Mouse (Mus musculus) spleen, postnatal 36 days (tissue): ENCODE results near the gene Chd2.
A peak's percentile ranks its signal among the peaks of the same experiment; 100 is the strongest.

Source experiments
- DNase-seq, 2 experiments: peaks; one replicate each; pipeline ENCODE4 v3.0.0; 2022; ENCODE audit warnings: low spot score in 2 of 2, mixed read lengths in 1 of 2

The Chd2 gene

DNA sequence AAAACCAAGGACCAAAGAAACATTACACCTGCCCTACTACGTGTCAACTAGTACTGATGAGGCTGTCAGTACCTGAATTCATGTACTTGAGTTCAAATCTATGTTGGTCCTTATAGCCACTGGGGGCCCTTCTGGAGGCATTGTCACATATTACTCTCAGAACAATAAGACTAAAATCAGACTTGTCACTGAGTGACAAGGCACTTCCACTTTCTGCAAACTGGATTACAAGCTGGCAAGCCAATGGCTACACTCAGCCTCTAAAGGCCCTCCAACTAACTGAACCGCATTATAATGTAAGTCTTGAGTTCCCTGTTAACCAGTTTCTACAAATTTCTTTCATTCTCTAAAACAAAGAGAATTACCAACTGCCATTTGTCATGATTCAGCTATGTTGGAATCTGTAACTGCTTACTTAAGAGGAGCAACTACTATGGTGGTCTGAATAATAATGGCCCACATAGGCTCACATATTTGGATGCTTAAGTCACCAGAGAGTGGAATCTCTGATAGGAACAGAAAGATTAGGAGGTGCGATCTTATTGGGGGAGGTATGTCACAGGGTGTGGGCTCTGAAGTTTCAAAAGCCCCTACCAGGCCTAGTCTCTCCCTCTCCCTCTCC, 89.3 kb downstream of the Chd2 start:
- no peak for DNase-seq

DNA sequence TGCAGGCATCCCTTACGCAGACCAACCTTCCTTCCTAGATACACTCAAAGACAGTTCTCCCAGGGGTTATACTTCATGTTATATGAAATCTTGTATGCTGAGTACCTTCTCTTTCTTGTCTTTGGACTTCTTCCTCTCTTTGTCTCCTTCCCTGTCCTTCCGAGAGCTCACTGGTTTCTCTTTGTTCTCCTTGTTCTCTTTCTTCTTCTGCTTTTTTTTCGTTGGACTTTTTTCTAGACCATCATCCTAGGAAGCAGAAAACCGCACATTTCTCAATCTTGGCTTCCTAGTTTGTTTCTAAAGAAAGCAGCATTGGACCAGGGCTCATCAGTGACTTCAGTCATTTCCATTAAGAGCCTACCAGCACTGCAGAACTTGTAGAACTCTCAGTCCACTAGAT, 90.0 kb downstream of the Chd2 start:
- DNase-seq: no peak

DNA sequence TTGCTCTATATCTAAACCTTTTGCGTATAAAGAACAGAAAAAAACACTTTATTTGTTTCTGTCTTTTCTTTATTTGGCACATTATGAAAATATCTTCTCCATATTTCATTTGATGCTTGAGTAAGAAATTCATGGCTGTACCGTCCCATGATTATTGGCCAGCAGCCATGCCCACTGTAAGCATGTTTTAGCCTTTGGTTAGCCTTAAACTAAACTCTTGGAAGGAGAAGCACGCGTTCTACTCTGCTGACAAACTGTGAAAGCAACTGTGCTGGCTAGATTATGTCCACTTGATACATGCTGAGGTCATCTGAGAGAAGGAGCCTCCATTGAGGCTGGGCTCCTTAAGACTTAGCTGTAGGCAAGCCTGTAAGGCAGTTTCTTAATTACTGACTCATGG, 99.4 kb downstream of the Chd2 start:
- no peak for DNase-seq

DNA sequence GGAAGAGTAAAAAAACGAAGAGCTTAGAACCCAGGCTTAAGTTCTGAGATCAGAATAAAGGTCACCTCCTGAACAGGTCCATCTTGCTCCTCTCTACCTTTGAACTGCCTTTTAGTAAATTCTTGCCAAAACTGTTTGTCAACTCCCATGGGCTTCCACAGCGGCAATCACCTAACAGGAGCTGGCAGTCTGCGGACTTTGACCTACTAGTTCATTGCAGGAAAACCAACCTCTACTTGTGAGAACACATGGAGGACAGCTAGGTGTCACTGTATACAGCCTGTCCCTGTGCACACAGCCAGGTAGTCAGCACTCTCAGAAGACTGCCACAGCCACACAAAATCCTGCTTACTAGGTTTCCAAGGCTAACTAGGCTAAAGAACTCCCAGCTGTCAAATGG, 99.8 kb downstream of the Chd2 start:
- no peak for DNase-seq

DNA sequence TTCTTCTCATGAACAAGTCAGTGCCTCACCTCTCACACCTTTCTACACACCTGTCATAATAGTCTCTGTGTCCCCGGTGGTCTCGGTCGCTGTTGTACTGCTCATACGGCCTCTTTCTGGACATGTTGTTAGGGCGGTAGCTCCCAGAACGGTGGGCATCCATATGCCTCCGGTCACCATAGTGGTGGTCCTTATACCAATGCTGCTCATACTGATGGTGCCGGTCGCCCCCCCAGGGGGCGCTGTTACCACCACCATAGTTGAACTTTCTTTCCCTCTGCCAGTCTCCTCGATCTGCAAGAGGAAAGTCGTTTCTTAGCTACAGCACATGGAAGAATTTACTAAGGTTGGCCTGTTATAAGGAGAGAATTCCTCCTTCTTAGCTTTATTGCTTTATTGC, 105.9 kb downstream of the Chd2 start:
- no peak for DNase-seq

DNA sequence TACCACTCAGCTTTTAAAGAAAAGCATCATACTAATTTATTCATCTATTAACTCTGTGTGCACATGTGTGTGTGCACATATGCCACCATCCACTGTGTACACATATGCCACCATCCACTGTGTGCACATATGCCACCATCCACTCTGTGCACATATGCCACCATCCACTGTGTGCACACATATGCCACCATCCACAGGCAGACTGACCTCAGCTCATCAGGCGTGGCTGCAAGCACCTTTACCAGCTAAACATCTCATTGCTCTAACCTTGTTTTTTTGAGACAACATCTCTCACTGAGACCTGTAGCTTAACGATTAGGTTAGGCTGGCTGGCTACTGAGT, 107.3 kb downstream of the Chd2 start:
- no peak for DNase-seq

DNA sequence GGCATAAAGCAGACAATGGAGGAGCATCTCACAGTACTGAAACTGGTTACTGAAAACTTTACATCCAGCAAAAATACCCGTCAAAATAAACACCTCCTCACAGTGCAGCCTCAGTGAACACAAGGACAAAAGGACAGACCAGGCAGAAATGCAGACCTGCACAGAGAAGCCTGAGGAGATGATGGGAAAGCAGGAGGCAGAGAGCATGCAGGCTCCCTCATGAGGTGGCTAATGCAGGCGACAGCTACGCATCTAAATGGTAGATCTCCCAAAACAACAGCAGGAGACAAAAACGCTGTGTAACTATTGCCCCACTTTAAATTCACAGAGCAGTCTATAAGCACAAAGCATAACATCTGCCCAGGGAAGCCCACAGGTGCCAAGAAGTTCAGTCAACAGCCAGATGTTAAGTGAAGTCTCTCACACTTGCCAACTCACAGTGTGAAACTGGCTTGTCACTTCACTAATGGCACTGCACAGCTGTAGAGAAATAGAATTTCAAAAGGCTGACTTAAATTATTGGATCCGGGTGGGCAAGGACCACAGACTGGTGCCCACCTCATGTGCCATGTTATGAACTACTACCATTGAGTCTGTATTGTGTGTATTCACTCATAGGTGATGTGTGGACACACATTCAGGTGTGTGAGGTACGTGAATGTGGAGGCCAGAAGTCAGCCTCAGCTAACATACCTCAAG, 107.8 kb downstream of the Chd2 start:
- no peak for DNase-seq

DNA sequence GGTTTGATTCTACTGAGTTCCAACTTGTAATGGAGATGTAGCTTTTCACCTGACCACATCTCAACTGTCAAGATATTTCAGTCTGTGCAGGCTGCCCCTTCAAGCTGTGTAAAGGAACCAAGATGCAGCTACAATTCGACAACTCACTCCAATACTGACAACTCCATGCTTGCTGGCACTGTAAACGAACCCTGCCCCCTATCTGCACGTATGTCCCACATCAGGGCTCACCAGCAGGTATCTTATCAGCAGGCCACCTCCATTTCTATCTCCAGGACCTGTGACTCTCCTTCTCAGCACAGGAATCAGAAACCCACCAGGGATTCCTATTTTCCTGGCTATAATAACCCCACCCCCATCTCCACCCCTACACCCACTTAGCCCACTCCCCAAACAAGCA, 113.1 kb downstream of the Chd2 start:
- DNase-seq: no peak

DNA sequence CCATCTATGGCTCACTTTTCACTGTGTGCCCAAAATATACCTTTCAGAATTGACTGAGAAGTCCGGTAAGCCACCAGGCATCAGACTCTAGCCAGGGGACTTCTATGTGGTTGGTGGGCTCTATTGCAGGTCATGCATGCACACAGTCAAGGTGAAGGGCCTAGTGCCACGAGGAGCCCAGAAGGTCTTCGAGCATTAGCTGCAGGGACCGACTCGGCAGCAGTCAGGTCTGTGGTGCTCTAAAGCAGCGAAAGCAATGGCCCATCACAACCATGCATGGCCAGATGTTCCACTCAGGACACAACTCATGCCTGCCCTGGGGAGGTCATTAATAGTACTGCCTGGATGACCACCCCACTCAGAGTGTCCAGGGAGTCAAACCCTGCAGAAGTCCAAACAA, 113.8 kb downstream of the Chd2 start:
- DNase-seq: no peak

DNA sequence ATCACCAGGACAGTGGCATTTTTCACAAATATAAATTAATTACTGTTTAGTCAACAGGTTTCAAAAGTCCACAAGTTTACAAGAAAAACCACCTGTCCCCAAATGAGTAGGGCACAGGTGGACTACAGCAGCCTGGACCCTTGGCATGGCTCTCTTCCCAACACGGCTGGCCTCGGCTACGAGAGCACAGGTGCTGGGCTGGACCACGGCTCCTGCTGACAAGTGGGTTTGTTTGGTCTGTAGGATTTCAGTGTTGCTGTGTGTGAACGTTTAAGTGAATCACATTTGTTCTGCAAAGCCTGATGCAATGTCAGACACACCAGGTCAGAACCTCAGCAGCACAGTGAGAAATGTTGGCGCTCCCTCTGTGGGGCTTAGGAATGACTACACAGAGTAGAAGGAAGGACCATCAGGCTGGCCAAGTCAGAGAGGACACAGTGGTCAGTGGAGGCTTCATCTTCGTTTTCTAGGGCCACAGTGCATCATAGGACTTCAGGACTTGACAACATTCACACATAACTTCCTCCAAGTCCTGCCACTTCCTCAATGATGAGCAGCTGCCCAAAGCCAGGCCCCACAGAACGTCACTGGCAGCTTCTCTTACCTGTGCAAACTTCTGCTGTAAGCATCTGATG, 114.8 kb downstream of the Chd2 start:
- DNase-seq: no peak

DNA sequence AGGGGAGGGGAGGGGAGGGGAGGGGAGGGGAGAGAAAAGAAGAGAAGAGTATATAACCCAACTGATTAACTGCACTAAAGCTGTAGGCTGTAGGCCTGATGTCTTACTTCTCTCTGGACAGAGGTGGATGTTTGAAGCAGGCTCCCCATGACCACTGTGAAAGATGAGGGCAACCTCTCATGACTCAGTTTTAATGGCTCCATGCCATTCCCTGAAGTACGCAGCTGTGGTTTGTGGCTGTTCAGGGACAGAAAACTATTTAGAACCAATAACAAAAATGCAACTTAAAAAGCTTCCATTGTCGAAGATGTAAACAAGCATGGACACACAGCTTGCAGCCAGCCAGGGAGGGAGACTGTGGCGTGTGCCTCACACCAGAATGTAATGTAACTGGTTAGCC, 115.4 kb downstream of the Chd2 start:
- DNase-seq: no peak

DNA sequence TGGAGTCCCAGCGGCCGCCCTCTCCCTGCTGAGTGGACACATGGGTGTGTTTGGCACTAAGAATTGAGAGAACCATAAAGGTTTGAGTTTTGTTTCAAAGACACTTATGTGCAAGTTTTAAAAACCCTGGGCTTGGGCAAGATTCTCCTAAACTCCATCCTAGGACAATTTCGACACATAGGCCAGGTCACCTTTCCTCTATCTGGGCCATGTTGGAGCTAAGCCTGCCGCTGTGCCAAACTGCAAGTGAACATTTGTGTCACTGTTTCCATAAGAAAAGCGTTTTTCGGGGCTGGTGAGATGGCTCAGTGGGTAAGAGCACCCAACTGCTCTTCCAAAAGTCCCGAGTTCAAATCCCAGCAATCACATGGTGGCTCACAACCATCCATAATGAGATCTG, 116.2 kb downstream of the Chd2 start:
- no peak for DNase-seq

DNA sequence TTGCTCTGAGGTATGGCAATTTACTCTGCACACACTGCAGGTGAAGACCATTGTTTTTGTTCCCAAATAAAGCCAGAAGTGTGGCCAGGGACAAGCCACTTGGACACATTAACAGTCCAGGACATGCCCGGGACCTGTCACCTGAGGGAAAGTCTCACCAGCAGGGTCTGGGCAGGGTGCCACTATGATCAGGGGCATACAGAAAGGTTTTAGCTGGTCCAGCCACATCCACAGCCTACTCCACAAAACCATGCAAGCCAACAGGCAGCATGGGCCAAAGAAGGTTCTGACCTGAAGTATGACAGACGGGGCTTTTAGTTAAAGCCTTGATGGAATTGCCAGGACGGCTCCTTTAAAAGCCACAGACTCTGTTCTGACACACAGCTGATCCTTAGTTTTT, 116.9 kb downstream of the Chd2 start:
- DNase-seq: no peak

DNA sequence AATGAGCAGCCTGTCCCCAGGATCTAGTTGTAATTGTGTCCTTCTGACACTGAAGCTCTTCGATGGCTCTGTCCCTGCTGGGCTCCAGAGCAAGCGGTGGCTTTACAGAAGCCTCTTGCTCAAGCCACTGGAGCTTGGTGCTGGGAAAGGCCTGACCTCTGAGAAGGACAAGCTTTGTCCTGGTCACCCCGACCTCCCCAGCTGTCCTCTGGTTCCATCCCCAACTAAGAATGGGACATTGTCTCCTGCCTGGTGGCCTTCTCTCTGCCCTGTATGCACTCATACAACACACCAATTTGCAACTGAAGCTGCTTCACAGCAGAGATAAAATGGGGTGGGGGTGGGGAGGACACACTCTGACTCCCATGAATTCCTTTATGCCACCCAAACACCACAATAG, 117.4 kb downstream of the Chd2 start:
- no peak for DNase-seq

DNA sequence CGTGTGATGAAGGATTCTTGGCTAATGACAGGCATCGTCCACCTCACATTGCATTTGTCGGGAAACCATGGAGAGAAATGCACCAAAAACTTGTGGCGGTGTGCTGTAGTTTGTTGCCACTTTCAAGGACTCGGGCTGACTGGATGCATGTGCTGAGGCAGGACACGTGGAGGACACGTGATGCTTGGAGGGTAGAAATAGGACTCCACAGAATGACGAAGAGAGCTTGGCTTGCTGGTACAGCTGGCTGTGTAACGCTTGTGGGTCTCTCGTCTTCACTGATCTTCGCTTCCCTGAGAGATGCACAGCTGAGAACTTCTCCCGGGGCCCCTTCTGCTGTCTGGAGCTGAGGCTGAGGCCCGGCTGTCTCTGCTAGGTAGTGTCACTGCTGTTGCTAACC, 118.4 kb downstream of the Chd2 start:
- DNase-seq: no peak

DNA sequence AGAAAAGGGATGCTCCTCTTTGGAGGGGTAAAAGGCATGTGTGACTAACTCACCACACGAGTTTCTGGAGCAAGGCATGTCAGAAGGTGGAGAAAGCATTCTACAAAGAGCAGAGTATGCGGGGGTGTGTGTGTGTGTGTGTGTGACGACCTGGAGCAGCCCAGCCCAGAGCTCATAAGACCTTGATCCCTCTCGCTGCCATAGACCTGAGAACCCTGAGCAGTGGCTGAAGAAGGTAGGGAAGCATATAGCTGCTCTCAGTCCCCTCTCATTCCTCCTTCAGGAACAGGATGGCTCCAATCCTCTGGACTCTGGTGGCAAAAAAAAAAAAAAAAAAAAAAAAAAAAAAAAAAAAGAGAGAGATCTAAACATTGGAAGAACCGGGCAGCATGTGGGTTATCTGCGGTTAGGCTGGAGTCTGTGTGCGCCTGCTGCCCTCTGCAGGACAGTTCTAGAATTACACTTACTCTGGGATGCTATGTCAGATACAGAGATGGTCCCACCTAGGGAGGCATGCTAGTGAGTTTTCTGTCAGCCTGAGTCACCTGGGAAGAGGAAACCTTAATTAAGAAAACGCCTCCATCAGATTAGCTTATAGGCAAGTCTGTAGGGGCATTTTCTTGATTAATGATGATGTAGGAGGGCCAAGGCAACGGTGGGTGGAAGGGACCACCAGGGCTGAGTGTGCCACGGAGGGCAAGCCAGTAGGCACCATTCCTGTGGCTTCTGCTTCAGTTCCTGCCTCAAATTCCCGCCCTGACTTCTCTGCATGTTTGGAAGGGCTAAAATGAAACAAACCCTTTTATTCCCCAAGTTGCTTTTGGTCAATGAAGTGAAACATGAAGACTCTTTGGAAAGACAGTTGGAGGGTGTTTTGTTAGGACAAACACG, 119.2 kb downstream of the Chd2 start:
- DNase-seq: peak; percentile 26 to 27

DNA sequence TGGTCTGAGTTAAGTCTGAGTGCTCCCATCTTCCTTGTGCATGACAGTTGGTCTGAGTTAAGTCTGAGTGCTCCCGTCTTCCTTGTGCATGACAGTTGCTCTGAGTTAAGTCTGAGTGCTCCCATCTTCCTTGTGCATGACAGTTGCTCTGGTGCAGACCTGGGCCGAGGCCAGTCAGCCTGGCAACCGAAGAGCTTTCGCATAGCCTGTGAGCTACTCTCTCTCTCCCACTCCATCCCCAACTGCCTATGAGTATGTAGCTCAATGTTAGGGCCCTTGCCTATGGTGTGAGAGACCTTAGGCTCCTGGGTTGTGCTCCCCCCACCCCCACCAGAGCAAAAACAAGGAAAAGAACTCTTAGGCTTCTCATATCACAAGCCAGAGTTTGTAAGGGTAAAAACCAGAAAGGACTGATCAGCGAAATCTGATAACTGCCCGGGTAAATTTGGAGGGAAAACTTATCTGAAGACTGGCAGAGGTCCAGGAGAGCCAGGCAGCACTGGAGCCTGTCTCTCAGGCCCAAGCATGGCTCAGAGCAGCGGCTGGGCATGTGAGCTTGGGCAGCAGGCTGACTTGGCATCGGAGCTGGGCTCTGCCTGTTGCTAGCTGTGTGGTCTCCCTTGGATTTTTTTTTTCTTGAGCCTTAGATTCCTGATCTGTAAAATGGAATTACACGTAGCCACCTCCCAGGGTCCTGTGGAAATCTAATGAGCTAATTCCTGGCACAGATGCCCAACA, 120.2 kb downstream of the Chd2 start:
- DNase-seq: no peak

DNA sequence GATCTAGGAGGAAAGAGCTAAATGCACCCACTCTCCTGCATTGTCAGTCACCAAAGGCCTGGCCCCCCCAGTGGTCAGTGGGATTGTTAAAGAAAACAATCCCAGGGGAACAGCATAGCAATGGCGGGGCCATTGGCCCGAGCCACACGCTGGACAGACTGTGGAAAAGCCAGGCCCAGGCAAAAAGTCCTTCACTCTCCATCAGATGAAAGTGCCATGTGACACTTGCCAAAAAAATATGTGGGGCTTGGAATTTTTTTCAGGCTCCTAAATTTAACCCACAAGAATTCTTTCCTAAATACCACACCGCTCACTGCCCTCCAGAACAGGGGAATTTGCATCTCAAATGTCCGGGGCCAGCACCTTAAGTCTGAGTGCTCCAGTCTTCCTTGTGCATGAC, 120.8 kb downstream of the Chd2 start:
- DNase-seq: no peak

DNA sequence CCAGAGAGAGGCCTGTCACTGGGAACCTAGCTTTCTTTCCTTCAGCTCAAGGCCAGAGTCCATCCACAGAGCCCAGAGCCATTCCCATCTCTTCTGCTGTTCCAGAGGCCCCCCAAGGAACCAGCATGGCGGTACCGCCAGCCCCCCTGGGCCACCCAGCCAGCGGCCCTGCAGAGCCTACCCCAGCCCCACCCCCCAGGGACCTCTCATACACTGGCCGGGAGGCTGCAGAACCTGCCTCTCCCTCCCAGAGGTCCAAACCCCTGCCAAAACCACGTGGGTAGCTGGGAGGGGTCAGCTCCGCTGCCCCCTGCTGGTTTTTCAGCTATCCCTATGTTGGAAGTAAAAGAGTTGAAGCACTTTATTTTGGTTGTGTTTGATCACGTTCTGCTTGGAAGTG, 122.3 kb downstream of the Chd2 start:
- no peak for DNase-seq

DNA sequence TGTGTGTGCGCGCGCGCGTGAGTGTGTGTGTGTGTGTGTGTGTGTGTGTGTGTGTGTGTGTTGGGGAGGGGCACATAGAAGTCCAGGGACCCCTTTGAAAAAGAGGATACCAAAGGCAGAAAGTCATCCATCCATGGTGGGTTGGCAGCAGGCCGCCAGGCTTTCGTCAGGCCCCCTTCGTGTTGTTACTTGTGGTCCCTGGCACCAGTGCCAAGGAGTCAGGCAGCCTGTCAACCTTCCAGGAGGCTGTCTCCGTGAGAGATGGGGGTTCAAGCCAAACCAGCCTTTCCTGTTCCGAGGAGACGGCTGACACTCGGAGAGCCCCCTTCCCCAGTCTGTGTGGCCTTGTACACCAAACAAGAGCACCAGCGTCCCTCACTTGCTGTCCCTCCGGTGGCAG, 127.4 kb downstream of the Chd2 start:
- DNase-seq: no peak

DNA sequence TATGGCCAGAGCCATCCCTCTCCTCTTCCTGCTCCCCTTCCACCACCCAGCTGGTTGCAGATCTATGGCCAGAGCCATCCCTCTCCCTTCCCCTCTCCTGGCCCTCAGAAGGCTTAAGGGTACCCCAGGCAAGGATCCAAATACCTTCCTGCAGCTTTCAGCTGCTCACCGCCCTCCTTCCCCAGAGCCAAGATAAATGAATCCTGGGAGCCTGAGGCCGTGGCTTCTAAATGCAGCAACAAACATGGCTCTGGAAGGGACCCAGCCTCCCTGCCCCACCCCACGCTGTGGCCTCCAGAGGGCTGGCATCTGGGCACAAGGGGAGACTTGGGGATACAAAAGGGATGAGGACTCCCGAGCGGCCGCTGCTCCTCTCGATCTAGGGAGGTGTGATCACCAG, 129.2 kb downstream of the Chd2 start:
- DNase-seq: no peak

DNA sequence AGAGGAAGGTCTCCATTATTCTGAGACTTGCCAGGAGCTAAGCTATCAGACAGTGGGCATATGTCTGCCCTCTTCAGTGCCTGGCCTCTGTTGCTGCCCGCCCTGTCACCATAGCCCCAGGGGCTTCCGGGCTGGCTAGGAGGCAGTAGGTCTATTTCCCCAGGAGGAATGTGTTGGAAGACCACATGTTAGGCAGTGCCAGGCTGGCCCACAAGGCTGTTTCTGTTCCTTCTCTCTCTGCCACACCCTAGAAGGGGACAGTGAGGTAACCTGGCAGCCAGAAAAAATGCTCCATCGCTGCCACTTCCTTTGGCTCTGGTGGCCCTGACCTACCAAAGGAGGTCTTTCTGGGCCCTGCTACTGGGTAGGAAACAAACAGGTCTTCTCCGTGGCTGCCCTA, 129.6 kb downstream of the Chd2 start:
- no peak for DNase-seq
